In the genomic region with DNA sequence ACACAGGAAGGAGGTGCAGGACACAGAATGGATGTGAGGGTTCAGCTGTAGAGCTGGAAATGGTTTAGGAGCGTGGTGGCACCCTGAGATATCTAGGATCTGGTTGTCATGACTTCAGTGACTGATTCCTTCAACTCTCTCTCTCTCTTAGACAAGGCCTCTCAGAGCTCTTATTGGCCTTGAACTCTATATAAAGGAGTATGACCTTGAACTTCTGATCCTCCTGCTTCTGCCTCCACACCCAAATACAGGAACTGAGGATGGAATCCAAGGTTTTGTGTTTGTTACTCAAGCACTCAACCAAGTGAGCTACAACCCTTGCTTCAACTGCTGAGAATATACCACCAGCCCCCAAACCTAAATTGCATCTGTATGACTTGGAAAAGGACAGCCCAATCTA, we compare ENCODE assay signal across 39 mouse cellular contexts. TPM values are rescaled to one million over a fixed set of nuclear protein-coding genes. Genes with fewer than 3 reads are reported as not detected.
"Had no signal": no experiment of that assay in that cellular context is flagged by ENCODE, and none has a peak within 500 bp of the region (broad histone marks: within the 10 kb centered on the region; RNA-seq: fewer than 3 reads in every experiment).

No protein-coding gene starts in this region.

- H3K9ac ChIP-seq: limb, embryonic 12.5 days; limb, embryonic 13.5 days; limb, embryonic 15.5 days; liver, embryonic 12.5 days; liver, embryonic 13.5 days; liver, embryonic 14.5 days; liver, embryonic 15.5 days; liver, postnatal 0 days; lung, embryonic 14.5 days; lung, embryonic 15.5 days; midbrain, embryonic 12.5 days; midbrain, embryonic 15.5 days had no signal

- H3K4me3 ChIP-seq: left cerebral cortex, adult 2 months; limb, embryonic 10.5 days; limb, embryonic 12.5 days; limb, embryonic 13.5 days; limb, embryonic 15.5 days; liver, embryonic 12.5 days; liver, embryonic 13.5 days; liver, embryonic 15.5 days; lung, embryonic 15.5 days; megakaryocyte, embryonic 14.5 days; midbrain, embryonic 10.5 days; midbrain, embryonic 12.5 days; midbrain, embryonic 15.5 days; myocyte had no signal

- H3K4me1 ChIP-seq: limb, embryonic 13.5 days; limb, embryonic 15.5 days; liver, embryonic 12.5 days; midbrain, embryonic 15.5 days had no signal

- H3K36me3 ChIP-seq: limb, embryonic 10.5 days; limb, embryonic 12.5 days; limb, embryonic 13.5 days; limb, embryonic 15.5 days; liver, embryonic 12.5 days; liver, embryonic 13.5 days; liver, embryonic 15.5 days; lung, embryonic 15.5 days; midbrain, embryonic 10.5 days; midbrain, embryonic 12.5 days; midbrain, embryonic 15.5 days had no signal

- H3K27ac ChIP-seq: left cerebral cortex, adult 2 months; limb, embryonic 10.5 days; limb, embryonic 12.5 days; limb, embryonic 13.5 days; limb, embryonic 15.5 days; liver, embryonic 12.5 days; liver, embryonic 13.5 days; liver, embryonic 14.5 days; liver, embryonic 15.5 days; lung, embryonic 15.5 days; macrophage; midbrain, embryonic 10.5 days; midbrain, embryonic 12.5 days; midbrain, embryonic 15.5 days had no signal

- H3K27me3 ChIP-seq: limb, embryonic 12.5 days; limb, embryonic 13.5 days; limb, embryonic 15.5 days; liver, embryonic 12.5 days; liver, embryonic 13.5 days; liver, embryonic 15.5 days; lung, embryonic 15.5 days; midbrain, embryonic 12.5 days; midbrain, embryonic 15.5 days had no signal

- H3K4me2 ChIP-seq: limb, embryonic 12.5 days; limb, embryonic 13.5 days; limb, embryonic 15.5 days; liver, embryonic 12.5 days; liver, embryonic 13.5 days; liver, embryonic 15.5 days; lung, embryonic 14.5 days; lung, embryonic 15.5 days; midbrain, embryonic 12.5 days; midbrain, embryonic 15.5 days had no signal

- H3K9me3 ChIP-seq: limb, embryonic 10.5 days; limb, embryonic 12.5 days; limb, embryonic 13.5 days; limb, embryonic 15.5 days; liver, embryonic 12.5 days; liver, embryonic 13.5 days; liver, embryonic 15.5 days; lung, embryonic 15.5 days; midbrain, embryonic 10.5 days; midbrain, embryonic 12.5 days; midbrain, embryonic 15.5 days had no signal

- DNase-seq: left cerebral cortex, postnatal 4 days; liver; liver, embryonic 13.5 days; liver, postnatal 0 days; lung, adult 18-20 months; lung, adult 2 months; lung, embryonic 14.5 days; lung, postnatal 10 days; lung, postnatal 14 days; lung, postnatal 36 days; lung, postnatal 4 days; midbrain, embryonic 14.5 days had no signal

- ATAC-seq: liver, embryonic 12.5 days; liver, postnatal 0 days; lung, postnatal 0 days; midbrain, embryonic 15.5 days; midbrain, embryonic 16.5 days had no signal

RNA-seq across cellular contexts. Expression of a gene that starts 12.0 kb away (rescaled TPM):
- total RNA-seq: midbrain, postnatal 0 days had no signal
- polyA plus RNA-seq: limb, embryonic 10.5 days; liver, embryonic 12.5 days; midbrain, embryonic 12.5 days; midbrain, embryonic 14.5 days; midbrain, embryonic 16.5 days; myocyte; neural tube, embryonic 11.5 days had no signal

RNA-seq across cellular contexts. Expression of a gene that starts 17.9 kb away (rescaled TPM):
- total RNA-seq: left cerebral cortex, adult 18-20 months; left cerebral cortex, adult 2 months; left cerebral cortex, adult 8-10 months; left cerebral cortex, postnatal 25 days; left cerebral cortex, postnatal 36 days; megakaryocyte progenitor cell, adult 5-6 weeks; megakaryocyte, adult 5-6 weeks; megakaryocyte-erythroid progenitor cell, adult 5-6 weeks; monocyte, adult 5-6 weeks had no signal
- polyA plus RNA-seq: liver, embryonic 12.5 days; liver, embryonic 13.5 days; lung, embryonic 14.5 days; macrophage; midbrain, embryonic 10.5 days; midbrain, embryonic 12.5 days; neural tube, embryonic 11.5 days had no signal
